Mouse (Mus musculus): ENCODE measurements at regions not wholly inside any gene's neighbourhood (a gene's known extent, or its start where the extent isn't known, plus 50 kb on each side); places are given as distances from the start of the nearest gene placed in this dataset.

DNA sequence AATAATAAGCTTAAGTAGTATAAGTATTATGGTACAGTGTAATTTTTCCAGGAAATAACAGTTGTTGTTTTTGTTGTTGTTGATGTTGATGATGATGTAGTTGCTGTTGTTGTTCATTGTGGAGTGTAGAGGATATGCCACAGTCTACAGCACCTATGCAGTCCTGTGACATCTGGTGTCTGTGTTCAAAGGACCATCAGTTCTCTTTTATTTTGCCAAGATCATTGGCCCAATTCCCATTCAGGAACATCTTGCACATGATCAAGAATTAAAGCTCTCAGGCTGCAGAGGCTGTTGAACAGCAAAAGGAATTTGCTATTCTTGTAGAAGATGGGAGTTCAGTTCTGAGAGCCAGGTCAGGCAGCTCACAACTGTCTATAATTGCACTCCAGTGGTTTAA is 841.3 kb upstream of the Chrm3 start:
- no peak for TF ChIP-seq CTCF (IDR thresholded peaks at IDR 0.05; ENCODE audit: low read depth, low read length)
- no peak for TF ChIP-seq POLR2A (IDR thresholded peaks at IDR 0.05; ENCODE audit: borderline replicate concordance, low read depth, low read length)

Measured in bone marrow macrophage, adult 2 months (primary cell).